Mouse (Mus musculus) bone marrow macrophage, adult 2 months (primary cell): ENCODE measurements around the gene Plac9a.
"Not testable (repeated sequence)": the region's sequence is repeated elsewhere in the genome, so short reads cannot be mapped to it uniquely, and the experiment has no call there.

ENCODE experiments used
- CTCF ChIP-seq: IDR thresholded peaks from 2 replicates; pipeline ENCODE4 v1.5.1; 2012; ENCODE audit warnings: low read depth, mild to moderate bottlenecking, low read length, moderate library complexity
- POLR2A ChIP-seq: IDR thresholded peaks from 2 replicates; pipeline ENCODE4 v1.6.1; 2012; ENCODE audit warnings: mild to moderate bottlenecking, low read depth, low read length, borderline replicate concordance

- not testable (repeated sequence) for TF ChIP-seq CTCF, POLR2A
These were observed 54.2 kb downstream of the Plac9a start for GRCm38 (mm10) chr14:25848708-25849107.
